Mouse (Mus musculus) embryonic facial prominence, embryonic 14.5 days (tissue): ENCODE measurements around the gene Stra8. TPM values are rescaled to one million over a fixed set of nuclear protein-coding genes. Genes with fewer than 3 reads are reported as not detected.

Source experiments
- ATAC-seq: fragments of 200-750 bp; cut with Nextera tagmentation; 2 replicates; pipeline ENCODE4 v1.8.0; 2017; ENCODE audit warnings: low read depth, moderate number of reproducible peaks, moderate TSS enrichment
- DNase-seq: peaks from one replicate; pipeline ENCODE4 v3.0.0-alpha.2; 2015; ENCODE audit warnings: low spot score
- H3K27ac ChIP-seq: fragments of 300-500 bp; sonication (generic); replicated peaks from 2 replicates; pipeline ENCODE4 v1.5.1; 2014; ENCODE audit warnings: low read depth, mild to moderate bottlenecking, low read length, moderate library complexity
- H3K27me3 ChIP-seq: fragments of 300-500 bp; sonication (generic); replicated peaks from 2 replicates; pipeline ENCODE4 v1.6.1; 2014; ENCODE audit warnings: low read length; ENCODE audit not compliant: control insufficient read depth, insufficient read depth
- H3K36me3 ChIP-seq: fragments of 300-500 bp; sonication (generic); 2 replicates; pipeline ENCODE4 v1.6.1; 2014; ENCODE audit warnings: low read length, mixed read lengths; ENCODE audit not compliant: control insufficient read depth, insufficient read depth
- H3K4me1 ChIP-seq: fragments of 300-500 bp; sonication (generic); 2 replicates; pipeline ENCODE4 v1.6.1; 2014; ENCODE audit warnings: antibody characterized with exemption, low read length; ENCODE audit not compliant: control insufficient read depth, insufficient read depth
- H3K4me2 ChIP-seq: fragments of 300-500 bp; sonication (generic); 2 replicates; pipeline ENCODE4 v1.6.1; 2014; ENCODE audit warnings: low read depth, mild to moderate bottlenecking, low read length, moderate library complexity, mixed read lengths
- H3K4me3 ChIP-seq: fragments of 300-500 bp; sonication (generic); 2 replicates; pipeline ENCODE4 v1.5.1; 2014; ENCODE audit warnings: low read depth, mild to moderate bottlenecking, low read length
- H3K9ac ChIP-seq: fragments of 300-500 bp; sonication (generic); 2 replicates; pipeline ENCODE4 v1.6.1; 2014; ENCODE audit warnings: low read depth, mild to moderate bottlenecking, low read length, moderate library complexity, mixed read lengths
- H3K9me3 ChIP-seq: fragments of 300-500 bp; sonication (generic); 2 replicates; pipeline ENCODE4 v1.6.1; 2016; ENCODE audit warnings: low read length; ENCODE audit not compliant: control insufficient read depth
- WGBS: fragments of 180-500 bp; shearing (Covaris S2); extraction: QIAGEN DNeasy Blood & Tissue Kit; methylation state at CpG from one replicate; pipeline ENCODE4 v1.1.7; 2014; 5-methylcytosine and 5-hydroxymethylcytosine counted together
- polyA plus RNA-seq: library from polyadenylated mRNA; unstranded; fragments of >200 nt; fragmentation: Nextera tagmentation; extraction: Ambion mirVana; gene quantifications from 2 replicates; pipeline ENCODE4 v1.2.1, GENCODE M21; 2014

Stra8 gene
- polyA plus RNA-seq, 1 experiment from 2014 or later = not detected

- ATAC-seq (peak; percentile 41; the same call in 1 of the 2 replicates), DNase-seq (no peak)
- Histone ChIP-seq H3K4me1 (no peaks in the 10 kb centered on the region), H3K27me3 (no peaks in the 10 kb centered on the region), H3K9me3 (no peaks in the 10 kb centered on the region), H3K27ac (no peak overlapping the region), H3K36me3 (no peaks in the 10 kb centered on the region), H3K9ac (no peak overlapping the region), H3K4me2 (no peak overlapping the region), H3K4me3 (no peak overlapping the region)
- 49% methylated on average over 12 of the region's 14 CpGs for WGBS
Observed at GRCm38 (mm10) chr6:34921941-34922340, 2.0 kb downstream of the Stra8 start.

GRCm38 (mm10) chr6:34927156-34927555 lies 7.2 kb downstream of the Stra8 start:
- H3K4me3 ChIP-seq = no peak overlapping the region
- DNase-seq (peak; percentile 56), ATAC-seq (no peak)
- no peaks in the 10 kb centered on the region for H3K36me3 ChIP-seq
- H3K4me2 ChIP-seq = no peak overlapping the region
- 44% methylated on average over 4 of the region's 4 CpGs for WGBS
- no peaks in the 10 kb centered on the region for H3K27me3 ChIP-seq
- no peaks in the 10 kb centered on the region for H3K9me3 ChIP-seq
- no peak overlapping the region for H3K9ac ChIP-seq
- no peak overlapping the region for H3K27ac ChIP-seq
- no peaks in the 10 kb centered on the region for H3K4me1 ChIP-seq

GRCm38 (mm10) chr6:34927594-34927993 lies 7.6 kb downstream of the Stra8 start:
- WGBS = 88% methylated on average over 8 of the region's 8 CpGs
- H3K4me1 ChIP-seq = no peaks in the 10 kb centered on the region
- H3K27ac ChIP-seq = no peak overlapping the region
- no peaks in the 10 kb centered on the region for H3K27me3 ChIP-seq
- H3K36me3 ChIP-seq = no peaks in the 10 kb centered on the region
- DNase-seq (no peak), ATAC-seq (no peak)
- no peak overlapping the region for H3K4me2 ChIP-seq
- no peaks in the 10 kb centered on the region for H3K9me3 ChIP-seq
- no peak overlapping the region for H3K4me3 ChIP-seq
- no peak overlapping the region for H3K9ac ChIP-seq

- Histone ChIP-seq H3K4me1 (no peaks in the 10 kb centered on the region), H3K4me2 (no peak overlapping the region), H3K9ac (no peak overlapping the region), H3K4me3 (no peak overlapping the region), H3K9me3 (no peaks in the 10 kb centered on the region), H3K27ac (no peak overlapping the region), H3K36me3 (no peaks in the 10 kb centered on the region), H3K27me3 (no peaks in the 10 kb centered on the region)
- DNase-seq (no peak), ATAC-seq (no peak)
- 82% methylated on average over 1 of the region's 1 CpGs for WGBS
Observed at GRCm38 (mm10) chr6:34932633-34933032, 12.7 kb downstream of the Stra8 start.

GRCm38 (mm10) chr6:34936743-34937142 lies 16.8 kb downstream of the Stra8 start:
- H3K4me2 ChIP-seq = no peak overlapping the region
- H3K4me3 ChIP-seq = no peak overlapping the region
- DNase-seq (no peak), ATAC-seq (no peak)
- H3K9ac ChIP-seq = no peak overlapping the region
- no peaks in the 10 kb centered on the region for H3K4me1 ChIP-seq
- no peak overlapping the region for H3K27ac ChIP-seq
- H3K36me3 ChIP-seq = no peaks in the 10 kb centered on the region
- no peaks in the 10 kb centered on the region for H3K27me3 ChIP-seq
- H3K9me3 ChIP-seq = no peaks in the 10 kb centered on the region
- WGBS = 67% methylated on average over 5 of the region's 5 CpGs

- Histone ChIP-seq H3K4me3 (no peak overlapping the region), H3K9me3 (no peaks in the 10 kb centered on the region), H3K27me3 (no peaks in the 10 kb centered on the region), H3K4me1 (no peaks in the 10 kb centered on the region), H3K9ac (no peak overlapping the region), H3K4me2 (no peak overlapping the region), H3K36me3 (no peaks in the 10 kb centered on the region), H3K27ac (no peak overlapping the region)
- WGBS = 61% methylated on average over 7 of the region's 7 CpGs
- ATAC-seq (no peak), DNase-seq (no peak)
Observed at GRCm38 (mm10) chr6:34938280-34938928, 18.4 kb downstream of the Stra8 start.

GRCm38 (mm10) chr6:34938929-34939325 lies 19.0 kb downstream of the Stra8 start:
- ATAC-seq (no peak), DNase-seq (no peak)
- Histone ChIP-seq H3K9me3 (no peaks in the 10 kb centered on the region), H3K4me1 (no peaks in the 10 kb centered on the region), H3K36me3 (no peaks in the 10 kb centered on the region), H3K27ac (no peak overlapping the region), H3K27me3 (no peaks in the 10 kb centered on the region), H3K9ac (no peak overlapping the region), H3K4me3 (no peak overlapping the region), H3K4me2 (no peak overlapping the region)
- WGBS = 46% methylated on average over 4 of the region's 4 CpGs

- no peak overlapping the region for H3K4me2 ChIP-seq
- no peaks in the 10 kb centered on the region for H3K27me3 ChIP-seq
- H3K9ac ChIP-seq = no peak overlapping the region
- ATAC-seq (no peak), DNase-seq (no peak)
- H3K27ac ChIP-seq = no peak overlapping the region
- H3K36me3 ChIP-seq = no peaks in the 10 kb centered on the region
- no peaks in the 10 kb centered on the region for H3K9me3 ChIP-seq
- H3K4me1 ChIP-seq = no peaks in the 10 kb centered on the region
- 92% methylated on average over 8 of the region's 8 CpGs for WGBS
- no peak overlapping the region for H3K4me3 ChIP-seq
Observed at GRCm38 (mm10) chr6:34939451-34939850, 19.5 kb downstream of the Stra8 start.

- no peak for ATAC-seq
- Histone ChIP-seq H3K4me1 (no peaks in the 10 kb centered on the region), H3K9me3 (no peaks in the 10 kb centered on the region), H3K4me2 (no peak overlapping the region), H3K27me3 (no peaks in the 10 kb centered on the region), H3K36me3 (no peaks in the 10 kb centered on the region), H3K9ac (no peak overlapping the region), H3K4me3 (no peak overlapping the region), H3K27ac (no peak overlapping the region)
- no peak for DNase-seq
- 75% methylated on average over 2 of the region's 2 CpGs for WGBS
Observed at GRCm38 (mm10) chr6:34941496-34941895, 21.5 kb downstream of the Stra8 start.
